Mouse (Mus musculus) liver, embryonic 11.5 days (tissue): ENCODE data around the gene Kri1. TPM values are rescaled to one million over a fixed set of nuclear protein-coding genes. Genes with fewer than 3 reads are reported as not detected.
"Not testable (repeated sequence)": the region's sequence is repeated elsewhere in the genome, so short reads cannot be mapped to it uniquely, and the experiment has no call there.

Experiments
- ATAC-seq: fragments of 200-750 bp; cut with Nextera tagmentation; replicated peaks from 2 replicates; pipeline ENCODE4 v1.8.0; 2017; ENCODE audit warnings: moderate number of reproducible peaks, mild to moderate bottlenecking, moderate TSS enrichment, moderate library complexity; ENCODE audit not compliant: low FRiP score
- DNase-seq: peaks from one replicate; pipeline ENCODE4 v3.0.0-alpha.2; 2017; ENCODE audit warnings: low spot score
- H3K27ac ChIP-seq: fragments of 300-500 bp; sonication (generic); 2 replicates; pipeline ENCODE4 v1.5.1; 2014; ENCODE audit warnings: mild to moderate bottlenecking, low read depth, low read length, control low read depth
- H3K27me3 ChIP-seq: fragments of 300-500 bp; sonication (generic); replicated peaks from 2 replicates; pipeline ENCODE4 v1.6.1; 2014; ENCODE audit warnings: low read length, mixed read lengths; ENCODE audit not compliant: control insufficient read depth, insufficient read depth
- H3K36me3 ChIP-seq: fragments of 300-500 bp; sonication (generic); 2 replicates; pipeline ENCODE4 v1.6.1; 2014; ENCODE audit warnings: mild to moderate bottlenecking, low read length, moderate library complexity, mixed read lengths; ENCODE audit not compliant: control insufficient read depth, insufficient read depth
- H3K4me1 ChIP-seq: fragments of 300-500 bp; sonication (generic); replicated peaks from 2 replicates; pipeline ENCODE4 v1.6.1; 2014; ENCODE audit warnings: low read length, mixed read lengths; ENCODE audit not compliant: control insufficient read depth, insufficient read depth
- H3K4me2 ChIP-seq: fragments of 300-500 bp; sonication (generic); 2 replicates; pipeline ENCODE4 v1.6.1; 2014; ENCODE audit warnings: mild to moderate bottlenecking, control low read depth, moderate library complexity
- H3K4me3 ChIP-seq: fragments of 300-500 bp; sonication (generic); 2 replicates; pipeline ENCODE4 v1.5.1; 2014; ENCODE audit warnings: low read depth, low read length, control low read depth
- H3K9ac ChIP-seq: fragments of 300-500 bp; sonication (generic); 2 replicates; pipeline ENCODE4 v1.6.1; 2014; ENCODE audit warnings: low read depth, low read length, control low read depth
- H3K9me3 ChIP-seq: fragments of 300-500 bp; sonication (generic); 2 replicates; pipeline ENCODE4 v1.6.1; 2016; ENCODE audit warnings: low read length, inconsistent platforms, mixed read lengths; ENCODE audit not compliant: control insufficient read depth
- WGBS: fragments of 180-500 bp; shearing (Covaris S2); extraction: QIAGEN DNeasy Blood & Tissue Kit; methylation state at CpG from one replicate; pipeline ENCODE4 v1.1.7; 2014; 5-methylcytosine and 5-hydroxymethylcytosine counted together
- polyA plus RNA-seq: library from polyadenylated mRNA; unstranded; fragments of >200 nt; fragmentation: Nextera tagmentation; extraction: Ambion mirVana; gene quantifications from 2 replicates; pipeline ENCODE4 v1.2.1, GENCODE M21; 2014

Gene Kri1
- polyA plus RNA-seq, 1 experiment from 2014 or later: 24.2 TPM

DNA sequence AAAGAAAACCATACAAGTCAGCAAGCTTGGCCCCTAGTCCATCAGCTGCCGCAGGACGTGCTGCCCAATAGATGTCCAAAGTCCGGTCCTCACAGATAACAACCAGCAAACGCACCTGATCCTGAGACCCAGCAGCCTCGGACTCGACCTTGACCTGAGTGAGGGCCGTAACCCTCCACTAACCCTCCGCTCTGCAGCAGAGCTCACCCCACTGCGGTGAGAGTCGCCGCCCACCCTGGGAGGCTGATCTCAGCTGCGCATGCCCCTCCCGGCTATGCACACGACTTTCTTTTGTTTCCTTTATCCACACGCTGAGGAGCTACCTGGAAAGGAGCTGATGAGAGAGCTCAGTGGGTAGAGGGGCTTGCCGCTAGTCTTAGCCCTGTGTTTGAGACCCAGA, 60.4 kb downstream of the Kri1 start:
- Histone ChIP-seq H3K9me3 (no peaks in the 10 kb centered on the region), H3K4me2 (peak overlapping the region; percentile 70), H3K27ac (peak overlapping the region; percentile 54; the same call in 1 of the 2 replicates), H3K4me1 (peaks cover 10% of the 10 kb centered on the region), H3K36me3 (peaks cover 16% of the 10 kb centered on the region), H3K4me3 (peak overlapping the region; percentile 33), H3K27me3 (no peaks in the 10 kb centered on the region), H3K9ac (peak overlapping the region; percentile 57)
- WGBS: 15% methylated on average over 16 of the region's 16 CpGs
- ATAC-seq (peak; percentile 61), DNase-seq (no peak)

DNA sequence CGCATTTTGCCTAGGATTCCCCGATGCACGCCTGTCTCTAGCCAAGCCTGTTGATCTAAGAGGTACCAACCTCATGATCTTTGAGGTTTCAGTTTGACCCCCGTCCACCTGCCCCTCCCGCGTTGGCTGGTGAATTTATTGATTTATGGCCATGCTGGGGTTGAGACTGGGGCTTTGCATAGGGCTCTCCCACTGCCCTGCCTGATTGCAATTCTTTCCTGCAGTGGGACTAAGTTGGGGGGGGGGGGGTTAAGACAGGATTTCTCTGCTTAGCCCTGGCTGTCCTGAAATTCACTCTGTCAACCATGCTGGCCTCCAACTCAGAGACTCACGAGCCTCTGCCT, 62.4 kb downstream of the Kri1 start:
- Histone ChIP-seq H3K9me3 (no peaks in the 10 kb centered on the region), H3K4me1 (peaks cover 22% of the 10 kb centered on the region), H3K36me3 (peaks cover 14% of the 10 kb centered on the region), H3K9ac (peak overlapping the region; percentile 49; the same call in 1 of the 2 replicates), H3K27me3 (no peaks in the 10 kb centered on the region), H3K4me3 (peak overlapping the region; percentile 43), H3K27ac (peak overlapping the region; percentile 33), H3K4me2 (peak overlapping the region; percentile 72)
- 11% methylated on average over 7 of the region's 7 CpGs for WGBS
- ATAC-seq: no peak
- no peak for DNase-seq

DNA sequence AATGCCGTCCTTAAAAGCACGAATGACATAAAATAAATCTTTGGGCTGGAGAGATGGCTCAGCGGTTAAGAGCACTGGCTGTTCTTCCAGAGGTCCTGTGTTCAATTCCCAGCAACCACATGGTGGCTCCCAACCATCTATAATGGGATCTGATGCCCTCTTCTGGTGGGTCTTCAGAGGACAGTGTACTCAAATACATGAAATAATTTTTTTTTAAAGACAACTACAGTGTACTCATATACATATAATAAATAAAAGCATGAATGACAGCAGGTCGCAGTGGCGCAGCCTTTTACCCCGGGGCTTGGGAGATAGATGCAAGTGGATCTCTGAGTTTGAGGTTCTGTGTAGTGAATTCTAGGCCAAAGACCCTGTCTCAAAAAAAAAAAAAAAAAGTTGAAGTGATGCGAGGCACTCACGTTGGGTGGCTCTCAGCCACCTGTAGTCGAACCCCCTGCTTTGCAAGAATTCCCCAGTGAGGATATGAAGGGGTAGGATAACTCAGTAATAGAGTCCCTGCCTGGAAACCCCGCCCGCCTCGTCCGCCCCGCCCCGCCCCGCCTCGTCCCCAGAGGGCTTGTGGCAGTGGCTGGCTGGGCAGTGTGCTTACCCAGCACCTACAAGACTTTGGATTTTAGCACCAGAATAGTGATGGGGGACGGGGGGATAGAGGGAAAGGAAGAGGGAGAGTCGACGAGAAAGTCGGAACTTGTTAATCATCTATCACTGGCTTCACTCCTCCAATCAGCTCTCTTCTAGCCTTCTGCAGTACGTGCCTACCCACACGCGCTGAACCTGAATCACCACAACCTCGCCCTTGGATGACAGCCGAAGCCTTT, 63.0 kb downstream of the Kri1 start:
- peaks cover 22% of the 10 kb centered on the region for H3K4me1 ChIP-seq
- DNase-seq (peak; percentile 81), ATAC-seq (peak; percentile 42)
- no peaks in the 10 kb centered on the region for H3K9me3 ChIP-seq
- peak overlapping the region; percentile 33 for H3K27ac ChIP-seq
- H3K4me3 ChIP-seq: peak overlapping the region; percentile 43
- peak overlapping the region; percentile 72 for H3K4me2 ChIP-seq
- WGBS: 17% methylated on average over 26 of the region's 26 CpGs
- H3K36me3 ChIP-seq: peaks cover 8% of the 10 kb centered on the region
- H3K9ac ChIP-seq: peak overlapping the region; percentile 49
- H3K27me3 ChIP-seq: no peaks in the 10 kb centered on the region

DNA sequence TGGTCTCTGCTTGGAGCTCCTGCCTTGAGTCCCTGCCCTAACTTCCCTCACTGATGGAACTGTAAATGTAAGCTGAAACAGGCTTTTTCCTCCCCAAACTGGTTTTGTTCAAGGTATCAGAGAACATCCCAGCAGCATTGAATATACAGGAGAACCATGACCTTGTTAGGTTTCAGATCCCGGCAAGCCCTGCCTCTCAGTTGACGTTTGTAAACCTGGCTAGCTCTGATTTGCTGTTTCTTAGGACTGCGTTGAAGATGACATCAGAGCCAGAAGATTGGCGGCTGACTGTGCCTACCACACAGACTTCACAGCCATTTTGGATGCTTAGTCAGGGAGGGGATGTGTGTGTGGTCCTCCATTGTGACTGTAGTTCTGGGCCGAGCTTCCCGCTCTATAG, 63.9 kb downstream of the Kri1 start:
- no peak overlapping the region for H3K9ac ChIP-seq
- H3K27ac ChIP-seq: no peak overlapping the region
- no peaks in the 10 kb centered on the region for H3K9me3 ChIP-seq
- peaks cover 22% of the 10 kb centered on the region for H3K4me1 ChIP-seq
- ATAC-seq (no peak), DNase-seq (no peak)
- no peak overlapping the region for H3K4me3 ChIP-seq
- 83% methylated on average over 6 of the region's 6 CpGs for WGBS
- no peaks in the 10 kb centered on the region for H3K27me3 ChIP-seq
- no peaks in the 10 kb centered on the region for H3K36me3 ChIP-seq
- no peak overlapping the region for H3K4me2 ChIP-seq

DNA sequence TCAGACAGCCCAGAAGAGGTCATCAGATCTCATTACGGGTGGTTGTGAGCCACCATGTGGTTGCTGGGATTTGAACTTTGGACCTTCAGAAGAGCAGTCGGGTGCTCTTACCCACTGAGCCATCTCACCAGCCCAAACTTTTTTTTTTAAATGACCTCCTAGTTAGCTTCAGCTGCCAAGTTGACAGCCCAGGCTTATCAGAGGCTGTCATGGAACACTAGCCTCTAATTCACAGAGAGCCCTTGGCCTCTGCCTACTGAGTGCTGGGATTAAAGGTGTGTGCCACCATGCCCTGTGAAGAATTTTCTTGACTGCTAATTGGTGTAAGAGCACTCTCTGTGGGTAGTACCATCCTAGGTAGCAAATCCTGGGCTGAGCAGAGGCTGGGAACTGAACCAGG, 64.3 kb downstream of the Kri1 start:
- ATAC-seq, H3K4me3 ChIP-seq, H3K9ac ChIP-seq, DNase-seq, H3K9me3 ChIP-seq, H3K4me2 ChIP-seq, H3K36me3 ChIP-seq, H3K27ac ChIP-seq, H3K27me3 ChIP-seq: not testable (repeated sequence)
- 96% methylated on average over 1 of the region's 2 CpGs for WGBS
- H3K4me1 ChIP-seq: peaks cover 22% of the 10 kb centered on the region

Other genes with a start within 250 kb of the Kri1 start
- gene Zglp1, start 220.9 kb downstream of the Kri1 start, polyA plus RNA-seq: 0.67 and 1.4 TPM in 2 replicates
- gene Gm49373, start 214.9 kb downstream of the Kri1 start, polyA plus RNA-seq: 0.53 and 1.4 TPM in 2 replicates
- gene Fdx1l, start 214.4 kb downstream of the Kri1 start, polyA plus RNA-seq: 74.9 and 75.1 TPM in 2 replicates
- gene Gm38431, start 196.0 kb downstream of the Kri1 start, polyA plus RNA-seq: 4.2 and 4.3 TPM in 2 replicates
- 89.8 and 94.0 TPM in 2 replicates for gene Raver1, start 196.0 kb downstream of the Kri1 start, polyA plus RNA-seq
- 11.5 and 13.8 TPM in 2 replicates for gene Tyk2, start 156.7 kb downstream of the Kri1 start, polyA plus RNA-seq
- gene Cdc37, start 138.0 kb downstream of the Kri1 start, polyA plus RNA-seq: 334 and 347 TPM in 2 replicates
- gene Pde4a, start 122.3 kb downstream of the Kri1 start, polyA plus RNA-seq: 5.3 and 5.4 TPM in 2 replicates
- gene Keap1, start 48.6 kb downstream of the Kri1 start, polyA plus RNA-seq: 43.8 and 45.1 TPM in 2 replicates
- gene S1pr5, start 39.5 kb downstream of the Kri1 start, polyA plus RNA-seq: not detected in 2 replicates
- gene Atg4d, start 22.7 kb downstream of the Kri1 start, polyA plus RNA-seq: 57.0 and 61.1 TPM in 2 replicates
- gene Cdkn2d, start 3.4 kb upstream of the Kri1 start, polyA plus RNA-seq: 48.0 and 48.2 TPM in 2 replicates
- gene Ap1m2, start 24.4 kb upstream of the Kri1 start, polyA plus RNA-seq: 1.2 and 1.6 TPM in 2 replicates
- gene Slc44a2, start 32.7 kb upstream of the Kri1 start, polyA plus RNA-seq: 57.2 and 61.2 TPM in 2 replicates
- gene Ilf3, start 79.9 kb upstream of the Kri1 start, polyA plus RNA-seq: 141 and 149 TPM in 2 replicates
- gene Qtrt1, start 123.9 kb upstream of the Kri1 start, polyA plus RNA-seq: 59.2 and 60.2 TPM in 2 replicates
- gene Dnm2, start 136.9 kb upstream of the Kri1 start, polyA plus RNA-seq: 72.7 and 79.5 TPM in 2 replicates
- 68.6 and 70.2 TPM in 2 replicates for gene Tmed1, start 222.3 kb upstream of the Kri1 start, polyA plus RNA-seq
- 3.7 and 4.3 TPM in 2 replicates for gene AB124611, start 238.2 kb upstream of the Kri1 start, polyA plus RNA-seq